Mouse (Mus musculus) heart, postnatal 14 days (tissue): Measurements from ENCODE around the gene Gbp3. TPM values are rescaled to one million over a fixed set of nuclear protein-coding genes. Genes with fewer than 3 reads are reported as not detected.

ENCODE experiments used
- DNase-seq, 2 experiments: peaks; one replicate each; pipeline ENCODE4 v3.0.0; 2021 to 2022
- intact Hi-C: fragments of 180-260 bp; cut with DNase I; formaldehyde crosslinking; loops from one replicate; pipeline ENCODE4 v1.15.1; 2025
- total RNA-seq, 2 experiments: library from RNA; stranded (reverse); gene quantifications; 2 replicates each; pipeline ENCODE4 v1.2.3; 2021

Gbp3 gene
- total RNA-seq, 2 experiments from 2014 or later: 10.5 to 13.3 TPM

GRCm38 (mm10) chr3:142578342-142578741 is 18.5 kb downstream of the Gbp3 start:
- intact Hi-C loops: no loop called here
- no peak for DNase-seq

- intact Hi-C loops: no loop called here
- DNase-seq: no peak
Observed at GRCm38 (mm10) chr3:142583067-142583466, 23.2 kb downstream of the Gbp3 start.

- DNase-seq: peak in 1 of 2 experiments; percentile 1
Observed at GRCm38 (mm10) chr3:142587386-142587785, 27.6 kb downstream of the Gbp3 start.

GRCm38 (mm10) chr3:142588888-142589287 is 29.1 kb downstream of the Gbp3 start:
- DNase-seq: no peak
- intact Hi-C loops: no loop called here

More at GRCm38 (mm10) chr3:142587386-142587785, 27.6 kb downstream of the Gbp3 start:
- intact Hi-C loops: no loop called here

GRCm38 (mm10) chr3:142590431-142591067 is 30.7 kb downstream of the Gbp3 start:
- intact Hi-C loops: no loop called here
- no peak for DNase-seq

- intact Hi-C loops: no loop called here
- DNase-seq: no peak
Observed at GRCm38 (mm10) chr3:142594547-142594946, 34.7 kb downstream of the Gbp3 start, which contains the start of gene Gbp2b. Gbp2b (plus strand) TSS chr3:142594847.

- intact Hi-C loops: no loop called here
- no peak for DNase-seq
Observed at GRCm38 (mm10) chr3:142597923-142598322, 38.1 kb downstream of the Gbp3 start.

- intact Hi-C loops: no loop called here
- DNase-seq: no peak
Observed at GRCm38 (mm10) chr3:142601675-142602074, 41.8 kb downstream of the Gbp3 start.

GRCm38 (mm10) chr3:142618658-142619057 is 58.8 kb downstream of the Gbp3 start:
- DNase-seq: no peak
- intact Hi-C loops: loop anchor here (2.0 kb wide), 1 partner anchor 58 kb away; the partner anchor contains the start of gene Gbp3

GRCm38 (mm10) chr3:142619606-142620005 is 59.8 kb downstream of the Gbp3 start:
- intact Hi-C loops: loop anchor here (2.0 kb wide), 1 partner anchor 59 kb away; the partner anchor contains the start of gene Gbp3
- no peak for DNase-seq

GRCm38 (mm10) chr3:142620111-142620955 is 60.5 kb downstream of the Gbp3 start, which contains the start of gene Gbp2:
Gbp2 (plus strand) TSS chr3:142620602.
- DNase-seq: peak; percentile 19 to 28

GRCm38 (mm10) chr3:142620956-142621562 is 61.2 kb downstream of the Gbp3 start:
- peak in 1 of 2 experiments; percentile 4 for DNase-seq
- intact Hi-C loops: loop anchor here (1.0 kb wide), 1 partner anchor 128 kb away; the partner anchor contains the start of gene Gbp5

More at GRCm38 (mm10) chr3:142620111-142620955, 60.5 kb downstream of the Gbp3 start, which contains the start of gene Gbp2:
- intact Hi-C loops: no loop called here

Other genes with a start within 250 kb of the Gbp3 start
- gene Pdlim5, start 164.3 kb upstream of the Gbp3 start, total RNA-seq: 100 to 1,000 TPM; 678 to 728 TPM
- 1 to 10 TPM; 6.8 to 9.3 TPM for gene Gbp5, start 66.0 kb upstream of the Gbp3 start, total RNA-seq
- gene Gbp7, start 29.7 kb upstream of the Gbp3 start, total RNA-seq: 10 to 100 TPM in 1 of 2 experiments, 1 to 10 TPM in 1; 9.6 to 10.5 TPM
- under 1 TPM; 0.10 to 0.12 TPM for gene Gbp2b, start 34.8 kb downstream of the Gbp3 start, total RNA-seq
- 1 to 10 TPM; 8.8 to 9.8 TPM for gene Gbp2, start 60.6 kb downstream of the Gbp3 start, total RNA-seq
- gene Kyat3, start 141.0 kb downstream of the Gbp3 start, total RNA-seq: 1 to 10 TPM; 5.4 to 8.2 TPM
- gene Gtf2b, start 205.0 kb downstream of the Gbp3 start, total RNA-seq: 10 to 100 TPM; 20.4 to 21.7 TPM